Mouse (Mus musculus): ENCODE results near the gene Cfap97d2. TPM values are rescaled to one million over a fixed set of nuclear protein-coding genes. Genes with fewer than 3 reads are reported as not detected.

Gene Cfap97d2
- total and polyA plus RNA-seq, 3 experiments, result 0.38 TPM; not detected in 2

GRCm38 (mm10) chr8:13675524-13675923, 30.2 kb upstream of the Cfap97d2 start:
- no peak for TF ChIP-seq GATA2 (IDR thresholded peaks at IDR 0.05; ENCODE audit: borderline replicate concordance, low read depth, low read length)
- no peak for TF ChIP-seq CTCF (IDR thresholded peaks at IDR 0.05; ENCODE audit: low read depth, low read length)
- TF ChIP-seq POLR2AphosphoS5 (IDR thresholded peaks at IDR 0.05; ENCODE audit: insufficient replicate concordance, low read depth, low read length), result no peak
- no peak for TF ChIP-seq GATA1 (IDR thresholded peaks at IDR 0.05; ENCODE audit: borderline replicate concordance, low read length)
- no peak for TF ChIP-seq TAL1 (conservative IDR thresholded peaks at IDR 0.05; ENCODE audit: low read depth, low read length)
- Histone ChIP-seq H3K27me3 (ENCODE audit: insufficient read depth, low read length) (0 out of 2 replicates have a peak, but pooled peaks cover 4% of the 10 kb centered on the region), H3K9me3 (replicated peaks) (no peaks in the 10 kb centered on the region), H3K4me1 (ENCODE audit: insufficient read depth, low read depth, low read length) (no peaks in the 10 kb centered on the region), H3K36me3 (replicated peaks) (no peaks in the 10 kb centered on the region), H3K4me3 (ENCODE audit: low read depth, low read length) (no peak overlapping the region)
- no peak for ATAC-seq (ENCODE audit: extremely low read depth, insufficient number of reproducible peaks, low FRiP score, poor library complexity, severe bottlenecking)
- DNase-seq (ENCODE audit: low spot score), result no peak

DNA sequence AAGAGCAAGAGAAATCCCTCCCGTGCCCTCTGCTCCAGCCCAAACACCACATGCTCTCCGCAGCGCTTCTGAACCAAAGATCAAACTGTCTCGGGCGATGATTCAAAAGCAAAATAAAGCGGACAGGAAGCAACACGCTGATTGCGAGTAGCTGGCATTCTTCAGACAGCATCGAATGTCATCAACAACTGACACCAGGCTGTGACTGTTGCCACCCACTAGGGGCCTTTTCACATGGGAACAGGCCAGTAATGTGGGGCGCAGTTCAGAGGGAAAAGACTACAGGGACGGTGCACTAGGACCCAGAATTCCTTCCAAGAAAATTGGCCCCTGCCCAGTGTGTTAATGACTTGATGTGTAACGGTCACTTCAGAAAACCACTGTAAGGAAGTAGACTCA, 29.4 kb upstream of the Cfap97d2 start:
- no peak for DNase-seq (ENCODE audit: low spot score)
- no peaks in the 10 kb centered on the region for H3K9me3 ChIP-seq (replicated peaks)
- H3K4me3 ChIP-seq (ENCODE audit: low read depth, low read length), result no peak overlapping the region
- H3K36me3 ChIP-seq (replicated peaks), result no peaks in the 10 kb centered on the region
- 0 out of 2 replicates have a peak, but pooled peaks cover 3% of the 10 kb centered on the region for H3K27me3 ChIP-seq (ENCODE audit: insufficient read depth, low read length)
- TF ChIP-seq GATA2 (IDR thresholded peaks at IDR 0.05; ENCODE audit: borderline replicate concordance, low read depth, low read length), result no peak
- TF ChIP-seq TAL1 (conservative IDR thresholded peaks at IDR 0.05; ENCODE audit: low read depth, low read length), result no peak
- TF ChIP-seq GATA1 (IDR thresholded peaks at IDR 0.05; ENCODE audit: borderline replicate concordance, low read length), result no peak
- no peak for TF ChIP-seq CTCF (IDR thresholded peaks at IDR 0.05; ENCODE audit: low read depth, low read length)
- TF ChIP-seq POLR2AphosphoS5 (IDR thresholded peaks at IDR 0.05; ENCODE audit: insufficient replicate concordance, low read depth, low read length), result no peak
- H3K4me1 ChIP-seq (ENCODE audit: insufficient read depth, low read depth, low read length), result no peaks in the 10 kb centered on the region
- no peak for ATAC-seq (ENCODE audit: extremely low read depth, insufficient number of reproducible peaks, low FRiP score, poor library complexity, severe bottlenecking)

GRCm38 (mm10) chr8:13676701-13677412, 28.8 kb upstream of the Cfap97d2 start:
- Histone ChIP-seq H3K36me3 (replicated peaks) (no peaks in the 10 kb centered on the region), H3K27me3 (ENCODE audit: insufficient read depth, low read length) (0 out of 2 replicates have a peak, but pooled peaks cover 3% of the 10 kb centered on the region), H3K4me3 (ENCODE audit: low read depth, low read length) (no peak overlapping the region), H3K9me3 (replicated peaks) (no peaks in the 10 kb centered on the region), H3K4me1 (ENCODE audit: insufficient read depth, low read depth, low read length) (no peaks in the 10 kb centered on the region)
- ATAC-seq (ENCODE audit: extremely low read depth, insufficient number of reproducible peaks, low FRiP score, poor library complexity, severe bottlenecking) (no peak; the same call in 1 of the 2 replicates), DNase-seq (ENCODE audit: low spot score) (no peak)
- TF ChIP-seq GATA1 (IDR thresholded peaks at IDR 0.05; ENCODE audit: borderline replicate concordance, low read length), result no peak
- no peak for TF ChIP-seq CTCF (IDR thresholded peaks at IDR 0.05; ENCODE audit: low read depth, low read length)
- no peak for TF ChIP-seq TAL1 (conservative IDR thresholded peaks at IDR 0.05; ENCODE audit: low read depth, low read length)
- TF ChIP-seq POLR2AphosphoS5 (IDR thresholded peaks at IDR 0.05; ENCODE audit: insufficient replicate concordance, low read depth, low read length), result no peak
- no peak for TF ChIP-seq GATA2 (IDR thresholded peaks at IDR 0.05; ENCODE audit: borderline replicate concordance, low read depth, low read length)

GRCm38 (mm10) chr8:13677413-13677883, 28.2 kb upstream of the Cfap97d2 start, which contains the start of gene Rasa3:
Gene Rasa3 (minus strand): TSS chr8:13677603.
- 0 out of 2 replicates have a peak, but pooled peaks cover 3% of the 10 kb centered on the region for H3K27me3 ChIP-seq (ENCODE audit: insufficient read depth, low read length)
- H3K4me1 ChIP-seq (ENCODE audit: insufficient read depth, low read depth, low read length), result no peaks in the 10 kb centered on the region
- H3K4me3 ChIP-seq (ENCODE audit: low read depth, low read length), result no peak within 1 kb of the TSS
- DNase-seq (ENCODE audit: low spot score) (no peak), ATAC-seq (ENCODE audit: extremely low read depth, insufficient number of reproducible peaks, low FRiP score, poor library complexity, severe bottlenecking) (no peak)
- TF ChIP-seq CTCF (IDR thresholded peaks at IDR 0.05; ENCODE audit: low read depth, low read length) (no peak), POLR2AphosphoS5 (IDR thresholded peaks at IDR 0.05; ENCODE audit: insufficient replicate concordance, low read depth, low read length) (no peak), GATA2 (IDR thresholded peaks at IDR 0.05; ENCODE audit: borderline replicate concordance, low read depth, low read length) (no peak), TAL1 (conservative IDR thresholded peaks at IDR 0.05; ENCODE audit: low read depth, low read length) (no peak), GATA1 (IDR thresholded peaks at IDR 0.05; ENCODE audit: borderline replicate concordance, low read length) (no peak)
- no peaks in the 10 kb centered on the region for H3K9me3 ChIP-seq (replicated peaks)
- H3K36me3 ChIP-seq (replicated peaks), result no peaks in the 10 kb centered on the region

DNA sequence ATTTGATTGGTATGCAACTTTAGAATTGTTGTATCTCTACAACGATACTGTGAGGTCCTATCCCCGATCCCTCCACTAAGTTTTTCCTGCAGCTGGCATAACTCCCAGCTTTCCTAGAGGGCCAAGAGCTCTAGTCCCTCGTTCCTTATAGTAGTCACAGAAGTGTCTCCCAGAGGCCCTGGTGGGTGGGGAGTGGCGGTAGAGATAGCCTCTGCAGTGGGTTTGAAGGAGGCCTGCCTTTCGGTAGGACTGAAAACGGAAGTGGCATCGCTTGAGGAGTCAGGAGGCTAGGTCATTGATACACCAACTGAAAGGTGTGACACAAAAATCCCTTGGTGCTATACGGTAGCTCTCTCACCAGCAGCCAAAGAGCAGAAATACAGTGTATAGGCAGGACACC, 27.5 kb upstream of the Cfap97d2 start:
- Histone ChIP-seq H3K9me3 (replicated peaks) (no peaks in the 10 kb centered on the region), H3K36me3 (replicated peaks) (no peaks in the 10 kb centered on the region), H3K4me3 (ENCODE audit: low read depth, low read length) (no peak overlapping the region), H3K27me3 (ENCODE audit: insufficient read depth, low read length) (0 out of 2 replicates have a peak, but pooled peaks cover 3% of the 10 kb centered on the region), H3K4me1 (ENCODE audit: insufficient read depth, low read depth, low read length) (no peaks in the 10 kb centered on the region)
- DNase-seq (ENCODE audit: low spot score) (no peak), ATAC-seq (ENCODE audit: extremely low read depth, insufficient number of reproducible peaks, low FRiP score, poor library complexity, severe bottlenecking) (no peak)
- TF ChIP-seq TAL1 (conservative IDR thresholded peaks at IDR 0.05; ENCODE audit: low read depth, low read length) (no peak), GATA2 (IDR thresholded peaks at IDR 0.05; ENCODE audit: borderline replicate concordance, low read depth, low read length) (no peak)

GRCm38 (mm10) chr8:13684131-13684530, 21.6 kb upstream of the Cfap97d2 start:
- DNase-seq (ENCODE audit: low spot score), result no peak
- H3K36me3 ChIP-seq (replicated peaks), result no peaks in the 10 kb centered on the region
- ATAC-seq (ENCODE audit: extremely low read depth, insufficient number of reproducible peaks, low FRiP score, poor library complexity, severe bottlenecking), result no peak
- no peaks in the 10 kb centered on the region for H3K9me3 ChIP-seq (replicated peaks)
- no peaks in the 10 kb centered on the region for H3K4me1 ChIP-seq (ENCODE audit: insufficient read depth, low read depth, low read length)
- no peaks in the 10 kb centered on the region for H3K27me3 ChIP-seq (ENCODE audit: insufficient read depth, low read length)
- H3K4me3 ChIP-seq (ENCODE audit: low read depth, low read length), result no peak overlapping the region
- TF ChIP-seq POLR2AphosphoS5 (IDR thresholded peaks at IDR 0.05; ENCODE audit: insufficient replicate concordance, low read depth, low read length), result no peak

Data from G1E (cell line).